Mouse (Mus musculus): Measurements from ENCODE around the gene Ptges.
"Not testable (repeated sequence)": the region's sequence is repeated elsewhere in the genome, so short reads cannot be mapped to it uniquely, and the experiment has no call there.

The Ptges gene

GRCm38 (mm10) chr2:30927844-30928628 is 1.6 kb downstream of the Ptges start:
- DNase-seq (ENCODE audit: low spot score): peak; percentile 81

- no peak for DNase-seq (ENCODE audit: low spot score)
Observed at GRCm38 (mm10) chr2:30927151-30927781, 2.4 kb downstream of the Ptges start.

GRCm38 (mm10) chr2:30926381-30926780 is 3.3 kb downstream of the Ptges start:
- DNase-seq (ENCODE audit: low spot score): no peak

- DNase-seq (ENCODE audit: low spot score): no peak
Observed at GRCm38 (mm10) chr2:30925181-30925580, 4.5 kb downstream of the Ptges start.

- DNase-seq (ENCODE audit: low spot score): no peak
Observed at GRCm38 (mm10) chr2:30923099-30923498, 6.6 kb downstream of the Ptges start.

- DNase-seq (ENCODE audit: low spot score): no peak
Observed at GRCm38 (mm10) chr2:30920216-30920615, 9.4 kb downstream of the Ptges start.

GRCm38 (mm10) chr2:30918780-30919329 is 10.8 kb downstream of the Ptges start:
- DNase-seq (ENCODE audit: low spot score): no peak

- DNase-seq (ENCODE audit: low spot score): no peak
Observed at GRCm38 (mm10) chr2:30918126-30918525, 11.5 kb downstream of the Ptges start.

GRCm38 (mm10) chr2:30917649-30918048 is 12.0 kb downstream of the Ptges start:
- no peak for DNase-seq (ENCODE audit: low spot score)

- DNase-seq (ENCODE audit: low spot score): not testable (repeated sequence)
Observed at GRCm38 (mm10) chr2:30915933-30916332, 13.7 kb downstream of the Ptges start.

GRCm38 (mm10) chr2:30915376-30915775 is 14.3 kb downstream of the Ptges start:
- DNase-seq (ENCODE audit: low spot score): no peak

GRCm38 (mm10) chr2:30914836-30915235 is 14.8 kb downstream of the Ptges start:
- no peak for DNase-seq (ENCODE audit: low spot score)

GRCm38 (mm10) chr2:30913022-30913421 is 16.6 kb downstream of the Ptges start:
- no peak for DNase-seq (ENCODE audit: low spot score)

- no peak for DNase-seq (ENCODE audit: low spot score)
Observed at GRCm38 (mm10) chr2:30912291-30912773, 17.3 kb downstream of the Ptges start.

- DNase-seq (ENCODE audit: low spot score): no peak
Observed at GRCm38 (mm10) chr2:30906641-30907040, 23.0 kb downstream of the Ptges start.

GRCm38 (mm10) chr2:30905906-30906305 is 23.8 kb downstream of the Ptges start:
- no peak for DNase-seq (ENCODE audit: low spot score)

GRCm38 (mm10) chr2:30904991-30905390 is 24.7 kb downstream of the Ptges start:
- DNase-seq (ENCODE audit: low spot score): no peak

- DNase-seq (ENCODE audit: low spot score): no peak
Observed at GRCm38 (mm10) chr2:30904231-30904630, 25.4 kb downstream of the Ptges start.

- DNase-seq (ENCODE audit: low spot score): no peak
Observed at GRCm38 (mm10) chr2:30902726-30903722, 26.6 kb downstream of the Ptges start.

- DNase-seq (ENCODE audit: low spot score): no peak
Observed at GRCm38 (mm10) chr2:30902256-30902655, 27.4 kb downstream of the Ptges start.

GRCm38 (mm10) chr2:30901646-30902160 is 28.0 kb downstream of the Ptges start:
- DNase-seq (ENCODE audit: low spot score): no peak
